Mouse (Mus musculus): ENCODE results near the gene Jmjd7. TPM values are rescaled to one million over a fixed set of nuclear protein-coding genes. Genes with fewer than 3 reads are reported as not detected.

The Jmjd7 gene
- polyA plus RNA-seq (2014; fragmentation: Nextera tagmentation; extraction: Ambion mirVana): 16.6 and 23.3 TPM in 2 replicates

GRCm38 (mm10) chr2:120026984-120027949 is at the start of gene Jmjd7, which contains the start of gene Gm28042:
Gene Jmjd7 (plus strand): TSS chr2:120027483.
Gene Gm28042 (plus strand): TSS chr2:120027493.
- Histone ChIP-seq H3K27me3 (ENCODE audit: control insufficient read depth, insufficient read depth, low read length) (no peaks in the 10 kb centered on the region), H3K27ac (peak within 1 kb of the TSS; percentile 91), H3K36me3 (replicated peaks; ENCODE audit: control insufficient read depth, insufficient read depth) (peaks cover 61% of the 10 kb centered on the region), H3K9me3 (ENCODE audit: control insufficient read depth, low read length) (no peaks in the 10 kb centered on the region), H3K9ac (peak within 1 kb of the TSS; percentile 83), H3K4me2 (replicated peaks) (peak within 1 kb of the TSS; percentile 63), H3K4me3 (replicated peaks; ENCODE audit: low read length) (peak within 1 kb of the TSS; percentile 65), H3K4me1 (replicated peaks; ENCODE audit: control insufficient read depth, insufficient read depth, low read length) (peaks cover 15% of the 10 kb centered on the region)
- WGBS: 6% methylated on average over 50 of the region's 50 CpGs
- peak; percentile 85 for DNase-seq (ENCODE audit: low spot score)
- ATAC-seq (ENCODE audit: low FRiP score): peak; percentile 90

- no peaks in the 10 kb centered on the region for H3K4me1 ChIP-seq (replicated peaks; ENCODE audit: control insufficient read depth, insufficient read depth, low read length)
- no peaks in the 10 kb centered on the region for H3K27me3 ChIP-seq (ENCODE audit: control insufficient read depth, insufficient read depth, low read length)
- no peak for DNase-seq (ENCODE audit: low spot score)
- WGBS: 87% methylated on average over 7 of the region's 7 CpGs
- no peak overlapping the region for H3K9ac ChIP-seq
- no peak overlapping the region for H3K4me2 ChIP-seq (replicated peaks)
- no peak overlapping the region for H3K27ac ChIP-seq
- no peaks in the 10 kb centered on the region for H3K9me3 ChIP-seq (ENCODE audit: control insufficient read depth, low read length)
- no peak overlapping the region for H3K4me3 ChIP-seq (replicated peaks; ENCODE audit: low read length)
- no peak for ATAC-seq (ENCODE audit: low FRiP score)
- peaks cover 13% of the 10 kb centered on the region; the same call in 1 of the 2 replicates for H3K36me3 ChIP-seq (replicated peaks; ENCODE audit: control insufficient read depth, insufficient read depth)
These were observed 46.8 kb upstream of the Jmjd7 start for GRCm38 (mm10) chr2:119980343-119980986.

GRCm38 (mm10) chr2:119981631-119982030 is 45.7 kb upstream of the Jmjd7 start:
- Histone ChIP-seq H3K4me1 (replicated peaks; ENCODE audit: control insufficient read depth, insufficient read depth, low read length) (no peaks in the 10 kb centered on the region), H3K4me3 (replicated peaks; ENCODE audit: low read length) (no peak overlapping the region), H3K9me3 (ENCODE audit: control insufficient read depth, low read length) (no peaks in the 10 kb centered on the region), H3K4me2 (replicated peaks) (no peak overlapping the region), H3K27me3 (ENCODE audit: control insufficient read depth, insufficient read depth, low read length) (no peaks in the 10 kb centered on the region), H3K9ac (no peak overlapping the region), H3K27ac (no peak overlapping the region), H3K36me3 (replicated peaks; ENCODE audit: control insufficient read depth, insufficient read depth) (peaks cover 13% of the 10 kb centered on the region; the same call in 1 of the 2 replicates)
- ATAC-seq (ENCODE audit: low FRiP score) (no peak), DNase-seq (ENCODE audit: low spot score) (no peak)
- 92% methylated on average over 2 of the region's 2 CpGs for WGBS

GRCm38 (mm10) chr2:119985871-119986270 is 41.4 kb upstream of the Jmjd7 start:
- DNase-seq (ENCODE audit: low spot score) (no peak), ATAC-seq (ENCODE audit: low FRiP score) (no peak)
- Histone ChIP-seq H3K36me3 (replicated peaks; ENCODE audit: control insufficient read depth, insufficient read depth) (peaks cover 13% of the 10 kb centered on the region; the same call in 1 of the 2 replicates), H3K9me3 (ENCODE audit: control insufficient read depth, low read length) (no peaks in the 10 kb centered on the region), H3K27me3 (ENCODE audit: control insufficient read depth, insufficient read depth, low read length) (no peaks in the 10 kb centered on the region), H3K4me3 (replicated peaks; ENCODE audit: low read length) (no peak overlapping the region), H3K9ac (no peak overlapping the region), H3K4me1 (replicated peaks; ENCODE audit: control insufficient read depth, insufficient read depth, low read length) (no peaks in the 10 kb centered on the region), H3K27ac (no peak overlapping the region), H3K4me2 (replicated peaks) (no peak overlapping the region)
- 68% methylated on average over 8 of the region's 8 CpGs for WGBS

- 57% methylated on average over 6 of the region's 6 CpGs for WGBS
- Histone ChIP-seq H3K9me3 (ENCODE audit: control insufficient read depth, low read length) (no peaks in the 10 kb centered on the region), H3K4me2 (replicated peaks) (no peak overlapping the region), H3K27me3 (ENCODE audit: control insufficient read depth, insufficient read depth, low read length) (no peaks in the 10 kb centered on the region), H3K27ac (no peak overlapping the region), H3K36me3 (replicated peaks; ENCODE audit: control insufficient read depth, insufficient read depth) (peaks cover 13% of the 10 kb centered on the region; the same call in 1 of the 2 replicates), H3K4me1 (replicated peaks; ENCODE audit: control insufficient read depth, insufficient read depth, low read length) (no peaks in the 10 kb centered on the region), H3K9ac (no peak overlapping the region), H3K4me3 (replicated peaks; ENCODE audit: low read length) (no peak overlapping the region)
- ATAC-seq (ENCODE audit: low FRiP score) (no peak), DNase-seq (ENCODE audit: low spot score) (no peak)
These were observed 40.9 kb upstream of the Jmjd7 start for GRCm38 (mm10) chr2:119986369-119986768.

GRCm38 (mm10) chr2:119987441-119987840 is 39.8 kb upstream of the Jmjd7 start:
- Histone ChIP-seq H3K4me3 (replicated peaks; ENCODE audit: low read length) (no peak overlapping the region), H3K9me3 (ENCODE audit: control insufficient read depth, low read length) (no peaks in the 10 kb centered on the region), H3K9ac (no peak overlapping the region), H3K27ac (no peak overlapping the region), H3K27me3 (ENCODE audit: control insufficient read depth, insufficient read depth, low read length) (no peaks in the 10 kb centered on the region), H3K36me3 (replicated peaks; ENCODE audit: control insufficient read depth, insufficient read depth) (0 out of 2 replicates have a peak, but pooled peaks cover 5% of the 10 kb centered on the region), H3K4me1 (replicated peaks; ENCODE audit: control insufficient read depth, insufficient read depth, low read length) (no peaks in the 10 kb centered on the region), H3K4me2 (replicated peaks) (no peak overlapping the region)
- no peak for ATAC-seq (ENCODE audit: low FRiP score)
- DNase-seq (ENCODE audit: low spot score): no peak
- WGBS: 100% methylated on average over 2 of the region's 2 CpGs

- Histone ChIP-seq H3K9ac (no peak overlapping the region), H3K36me3 (replicated peaks; ENCODE audit: control insufficient read depth, insufficient read depth) (no peaks in the 10 kb centered on the region), H3K27ac (no peak overlapping the region), H3K4me2 (replicated peaks) (no peak overlapping the region), H3K27me3 (ENCODE audit: control insufficient read depth, insufficient read depth, low read length) (no peaks in the 10 kb centered on the region), H3K9me3 (ENCODE audit: control insufficient read depth, low read length) (no peaks in the 10 kb centered on the region), H3K4me3 (replicated peaks; ENCODE audit: low read length) (no peak overlapping the region), H3K4me1 (replicated peaks; ENCODE audit: control insufficient read depth, insufficient read depth, low read length) (no peaks in the 10 kb centered on the region)
- ATAC-seq (ENCODE audit: low FRiP score) (no peak), DNase-seq (ENCODE audit: low spot score) (no peak)
- 92% methylated on average over 4 of the region's 4 CpGs for WGBS
These were observed 38.3 kb upstream of the Jmjd7 start for GRCm38 (mm10) chr2:119988952-119989351.

- no peak for DNase-seq (ENCODE audit: low spot score)
These were observed 36.4 kb upstream of the Jmjd7 start for GRCm38 (mm10) chr2:119990881-119991280.

GRCm38 (mm10) chr2:119992349-119992748 is 34.9 kb upstream of the Jmjd7 start:
- Histone ChIP-seq H3K4me2 (replicated peaks) (no peak overlapping the region), H3K4me3 (replicated peaks; ENCODE audit: low read length) (no peak overlapping the region), H3K27me3 (ENCODE audit: control insufficient read depth, insufficient read depth, low read length) (no peaks in the 10 kb centered on the region), H3K4me1 (replicated peaks; ENCODE audit: control insufficient read depth, insufficient read depth, low read length) (0 out of 2 replicates have a peak, but pooled peaks cover 7% of the 10 kb centered on the region), H3K27ac (no peak overlapping the region), H3K36me3 (replicated peaks; ENCODE audit: control insufficient read depth, insufficient read depth) (no peaks in the 10 kb centered on the region), H3K9me3 (ENCODE audit: control insufficient read depth, low read length) (no peaks in the 10 kb centered on the region), H3K9ac (no peak overlapping the region)
- ATAC-seq (ENCODE audit: low FRiP score): no peak
- 90% methylated on average over 2 of the region's 2 CpGs for WGBS
- DNase-seq (ENCODE audit: low spot score): no peak

More at GRCm38 (mm10) chr2:119990881-119991280, 36.4 kb upstream of the Jmjd7 start:
- WGBS: 90% methylated on average over 6 of the region's 6 CpGs
- H3K4me2 ChIP-seq (replicated peaks): no peak overlapping the region
- no peak for ATAC-seq (ENCODE audit: low FRiP score)
- H3K4me1 ChIP-seq (replicated peaks; ENCODE audit: control insufficient read depth, insufficient read depth, low read length): 0 out of 2 replicates have a peak, but pooled peaks cover 7% of the 10 kb centered on the region
- H3K9ac ChIP-seq: no peak overlapping the region
- no peaks in the 10 kb centered on the region for H3K9me3 ChIP-seq (ENCODE audit: control insufficient read depth, low read length)
- H3K4me3 ChIP-seq (replicated peaks; ENCODE audit: low read length): no peak overlapping the region
- no peaks in the 10 kb centered on the region for H3K36me3 ChIP-seq (replicated peaks; ENCODE audit: control insufficient read depth, insufficient read depth)
- no peaks in the 10 kb centered on the region for H3K27me3 ChIP-seq (ENCODE audit: control insufficient read depth, insufficient read depth, low read length)
- no peak overlapping the region for H3K27ac ChIP-seq
